Mouse (Mus musculus): Measurements from ENCODE around the gene Cmtm2a.
"Not testable (repeated sequence)": the region's sequence is repeated elsewhere in the genome, so short reads cannot be mapped to it uniquely, and the experiment has no call there.

Gene Cmtm2a

DNA sequence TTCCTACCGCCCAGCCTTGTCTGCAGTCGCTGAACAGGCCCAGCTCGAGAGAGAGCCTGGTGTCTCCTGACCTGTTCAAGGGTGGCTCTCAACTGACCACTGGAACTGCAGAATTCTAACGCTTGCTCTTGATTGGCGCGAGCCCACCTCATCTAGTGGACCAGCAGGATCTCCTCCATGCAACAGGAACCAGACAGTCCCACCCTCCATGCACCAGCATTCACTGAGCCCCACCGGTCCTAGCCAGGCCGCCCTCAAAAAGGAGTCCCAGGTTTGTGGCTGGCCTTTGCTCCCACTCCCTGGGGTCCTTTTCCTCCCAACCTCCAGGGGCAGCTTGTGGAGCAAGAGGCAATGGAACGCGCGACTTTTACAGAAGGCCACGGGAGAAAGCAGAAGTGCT, at the start of gene Cmtm2a:
TSS of gene Cmtm2a (minus strand) at position 101 of the 400 bp plus-strand sequence.
- DNase-seq (ENCODE audit: extremely low spot score, low read depth, low spot score) = not testable (repeated sequence)

DNA sequence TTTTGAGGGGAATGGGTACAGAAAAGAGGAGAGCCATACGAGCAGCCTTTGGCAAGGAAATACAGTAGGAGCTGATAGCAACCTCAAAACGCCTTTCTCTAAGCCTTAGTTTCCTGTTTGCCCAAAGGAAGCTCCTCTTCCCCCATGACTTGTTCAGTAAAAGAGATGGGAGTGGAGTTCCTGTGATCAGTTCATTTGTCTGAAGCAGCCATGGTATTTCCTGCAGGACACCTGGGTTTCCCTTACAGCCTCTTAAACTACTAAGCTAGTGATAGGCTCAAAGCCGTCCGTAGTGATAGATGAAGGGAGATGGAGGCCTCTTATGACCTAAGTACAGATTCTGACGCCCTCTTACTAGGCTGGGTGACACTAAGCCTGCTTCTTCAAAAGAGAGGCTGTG, 49.4 kb upstream of the Cmtm2a start:
- DNase-seq (ENCODE audit: extremely low spot score, low read depth, low spot score) = no peak

DNA sequence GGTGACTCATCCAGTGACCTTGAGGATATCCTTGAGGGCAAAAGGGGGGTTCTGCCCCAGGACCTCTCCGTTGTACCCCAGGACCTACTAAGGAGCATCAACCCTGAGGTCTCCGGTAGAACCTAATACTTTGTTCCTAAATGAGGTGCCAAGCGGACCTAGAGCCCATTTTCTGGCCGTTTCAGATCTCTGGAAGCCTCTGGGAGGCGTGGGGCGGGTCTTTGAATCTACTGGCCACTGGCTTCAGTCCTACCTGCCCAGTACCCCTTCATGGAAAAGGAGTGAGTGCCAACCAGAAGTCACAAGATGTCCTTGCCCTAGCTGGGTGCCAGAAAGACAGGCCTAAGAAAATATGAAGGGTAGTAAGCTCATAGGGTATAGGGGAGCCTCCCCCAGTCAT, 48.7 kb upstream of the Cmtm2a start:
- no peak for DNase-seq (ENCODE audit: extremely low spot score, low read depth, low spot score)

DNA sequence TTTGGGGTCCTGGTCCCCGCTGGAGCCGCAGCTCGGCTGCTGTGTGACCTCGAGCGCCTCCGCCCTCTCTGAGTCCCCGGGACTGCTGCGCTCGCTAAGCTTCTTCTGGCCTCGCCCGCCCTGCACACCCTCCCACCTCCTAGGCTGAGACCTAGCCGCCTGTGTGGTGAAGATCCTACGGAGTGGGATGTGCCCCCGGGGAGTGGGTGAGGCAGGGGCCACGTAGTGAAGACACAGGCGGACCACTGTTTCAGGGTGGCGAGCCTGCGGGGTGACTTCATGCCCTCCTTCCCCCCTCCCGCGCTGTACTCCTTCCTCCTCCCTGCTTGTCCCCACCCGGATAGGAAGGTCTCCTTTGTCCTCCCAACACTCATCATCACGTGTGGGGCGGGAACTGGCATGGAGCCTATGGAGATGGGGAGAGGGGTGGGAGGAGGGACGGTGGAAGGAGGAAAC, 48.2 kb upstream of the Cmtm2a start:
- DNase-seq (ENCODE audit: extremely low spot score, low read depth, low spot score) = no peak

DNA sequence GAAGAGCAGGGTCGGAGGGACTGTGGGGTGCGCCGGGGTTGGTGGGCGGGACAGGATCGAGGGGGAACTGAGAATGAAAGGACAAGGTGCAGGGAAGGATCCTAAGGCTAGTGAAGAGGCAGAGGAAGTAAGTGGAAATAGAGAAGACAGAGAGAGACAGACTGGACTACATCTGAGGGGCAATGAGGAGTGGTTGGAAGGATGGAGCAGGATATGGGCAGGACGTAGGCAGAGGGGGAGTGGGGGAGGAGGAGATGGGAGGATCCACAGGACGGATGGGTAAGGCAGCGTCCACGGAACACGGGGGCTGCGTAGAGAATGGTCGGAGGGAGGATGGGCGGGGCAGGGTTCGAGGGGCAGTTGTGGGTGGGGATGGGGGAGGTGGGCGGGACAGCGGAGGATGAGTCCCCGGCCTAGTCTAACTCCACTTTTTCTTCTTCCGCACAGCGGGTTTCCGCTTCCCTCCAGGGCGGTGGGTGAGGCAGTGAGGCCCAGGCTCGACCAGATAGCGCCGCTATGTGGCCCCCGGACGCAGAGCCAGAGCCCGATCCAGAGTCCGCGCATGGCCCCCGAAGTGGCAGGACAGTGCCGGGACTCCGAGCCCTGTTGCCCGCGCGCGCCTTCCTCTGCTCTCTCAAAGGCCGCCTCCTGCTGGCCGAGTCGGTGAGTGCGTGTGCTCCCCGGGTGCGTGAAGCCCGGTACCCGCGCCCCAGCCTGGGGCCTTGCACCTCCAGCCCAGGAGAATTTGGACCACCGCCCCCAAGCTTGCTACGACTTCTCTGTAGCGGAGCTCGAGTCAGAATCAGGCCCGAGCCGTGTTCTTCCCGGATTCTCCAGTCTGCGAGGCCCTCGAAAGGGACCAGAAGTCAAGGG, 47.5 kb upstream of the Cmtm2a start:
- no peak for DNase-seq (ENCODE audit: extremely low spot score, low read depth, low spot score)

DNA sequence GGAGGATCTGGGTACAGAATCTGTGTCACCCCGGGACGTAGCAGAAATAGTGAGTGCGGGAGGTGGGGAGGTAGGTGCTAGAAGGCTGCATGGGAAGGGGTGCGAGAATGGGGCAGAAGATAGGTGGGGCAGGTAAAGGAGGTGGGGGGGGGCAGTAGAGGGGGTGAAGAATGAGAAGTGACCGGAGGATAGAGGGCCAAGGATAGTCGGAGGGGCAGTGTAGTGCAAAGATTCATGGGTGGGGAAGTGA, 46.9 kb upstream of the Cmtm2a start:
- DNase-seq (ENCODE audit: extremely low spot score, low read depth, low spot score) = no peak

DNA sequence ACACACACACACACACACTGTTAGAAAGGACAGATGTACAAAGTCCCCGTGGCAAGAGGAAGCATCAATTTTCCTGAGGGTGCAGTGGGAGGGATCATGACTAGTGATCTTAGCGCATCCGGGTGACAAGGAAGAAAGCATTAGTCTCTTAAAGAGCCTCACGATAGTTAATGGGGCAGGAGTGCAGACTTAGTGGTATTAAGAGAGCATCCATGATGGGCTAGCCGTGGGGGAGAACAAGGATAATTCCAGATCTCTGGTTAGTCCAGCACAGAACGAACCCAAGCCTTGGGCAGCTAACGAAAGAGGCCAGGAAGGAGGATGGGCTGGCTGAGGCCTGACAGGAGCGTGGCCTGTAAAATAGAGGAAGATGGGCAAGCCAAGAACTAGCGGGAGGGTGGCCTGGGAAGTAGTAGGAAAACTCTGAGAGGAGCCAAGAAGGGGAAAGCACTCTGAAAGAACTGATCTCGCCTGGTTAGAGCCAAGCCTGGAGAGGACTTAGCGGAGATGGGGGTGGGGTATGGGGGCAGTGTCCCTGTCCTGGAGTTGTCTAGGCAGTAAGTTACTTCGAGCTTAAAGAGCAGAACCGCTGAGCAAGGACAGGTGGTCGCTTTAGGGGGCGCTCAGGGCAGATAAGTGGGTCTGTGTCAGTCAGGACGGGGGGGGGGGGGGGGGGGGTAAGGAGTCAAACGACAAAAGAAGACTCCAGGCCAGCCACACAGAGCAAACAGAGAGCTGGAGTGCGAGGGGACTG, 46.4 kb upstream of the Cmtm2a start, which contains the start of gene Cmtm3:
TSS of gene Cmtm3 (plus strand) at position 182 of the 754 bp plus-strand sequence.
- no peak for DNase-seq (ENCODE audit: extremely low spot score, low read depth, low spot score)

DNA sequence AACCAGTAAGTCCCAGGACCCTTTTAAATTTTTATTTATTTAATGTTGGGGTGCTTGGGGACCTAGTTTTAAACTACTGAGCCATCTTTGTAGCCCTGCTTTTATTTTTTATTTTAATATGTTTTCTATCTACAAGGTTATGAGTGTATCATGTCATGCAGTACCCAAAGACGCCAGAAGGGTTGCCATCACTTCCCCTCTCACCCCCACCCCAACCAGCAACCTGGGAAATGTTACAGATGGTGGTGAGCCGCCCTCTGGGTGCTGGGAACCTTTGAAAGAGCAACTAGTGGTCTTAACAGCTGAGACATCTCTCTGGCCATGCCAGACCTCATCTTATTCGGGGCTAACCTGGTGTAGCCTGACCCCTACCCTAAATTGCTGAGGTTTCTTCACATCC, 44.9 kb upstream of the Cmtm2a start:
- no peak for DNase-seq (ENCODE audit: extremely low spot score, low read depth, low spot score)

DNA sequence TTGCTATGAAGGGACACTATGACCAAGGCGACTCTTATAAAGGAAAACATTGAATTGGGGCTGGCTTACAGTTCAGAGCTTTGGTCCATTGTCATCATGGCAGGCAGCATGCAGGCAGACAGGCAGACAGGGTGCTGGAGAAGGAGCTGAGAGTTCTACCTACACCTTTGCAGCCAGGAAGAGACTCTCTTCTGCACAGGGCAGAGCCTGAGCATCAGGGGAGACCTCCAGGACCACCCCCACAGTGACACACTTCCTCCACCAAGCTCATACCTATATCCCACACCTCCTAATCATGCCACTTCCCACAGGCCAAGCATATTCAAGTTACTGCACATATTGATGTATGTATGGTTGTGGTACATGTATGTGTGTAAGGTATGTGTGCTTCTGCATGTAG, 43.8 kb upstream of the Cmtm2a start:
- DNase-seq (ENCODE audit: extremely low spot score, low read depth, low spot score) = no peak

DNA sequence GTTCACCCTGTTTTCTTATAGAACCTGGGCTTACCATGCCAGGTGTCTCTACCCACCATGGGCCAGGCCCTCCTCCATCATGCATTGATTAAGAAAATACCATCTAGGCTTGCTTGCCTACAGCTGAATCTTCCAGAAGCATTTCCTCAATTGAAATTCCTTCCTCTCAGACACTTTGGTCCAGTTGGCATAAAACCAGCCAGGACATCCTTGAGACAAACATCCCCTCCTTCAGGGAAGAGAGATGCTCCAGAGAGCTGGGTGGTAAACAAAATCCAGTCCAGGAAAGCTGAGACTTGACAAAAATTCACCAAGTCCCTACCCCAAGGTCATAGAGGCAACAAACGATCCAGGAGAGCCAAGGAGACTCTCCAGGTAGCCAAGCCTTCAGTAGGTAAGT, 41.2 kb upstream of the Cmtm2a start:
- DNase-seq (ENCODE audit: extremely low spot score, low read depth, low spot score) = no peak

DNA sequence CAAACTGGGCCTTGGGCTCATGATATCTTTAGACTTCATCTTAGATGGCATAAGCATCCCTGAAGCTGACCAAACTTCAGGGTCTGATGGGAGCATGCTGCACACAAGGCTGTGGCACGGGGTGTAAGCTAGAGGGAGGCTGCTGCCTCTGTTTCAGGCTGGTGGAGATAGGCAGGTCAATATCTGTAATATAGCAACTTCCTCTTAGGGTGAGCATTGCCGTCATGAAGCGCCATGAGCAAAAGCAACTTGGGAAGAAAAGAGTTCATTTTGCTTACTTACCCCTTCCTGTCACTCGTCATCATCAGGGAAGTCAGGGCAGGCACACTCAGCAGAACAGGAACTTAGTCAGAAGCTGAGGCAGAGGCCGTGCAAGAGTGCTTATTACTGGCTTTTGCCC, 40.8 kb upstream of the Cmtm2a start:
- DNase-seq (ENCODE audit: extremely low spot score, low read depth, low spot score) = no peak

DNA sequence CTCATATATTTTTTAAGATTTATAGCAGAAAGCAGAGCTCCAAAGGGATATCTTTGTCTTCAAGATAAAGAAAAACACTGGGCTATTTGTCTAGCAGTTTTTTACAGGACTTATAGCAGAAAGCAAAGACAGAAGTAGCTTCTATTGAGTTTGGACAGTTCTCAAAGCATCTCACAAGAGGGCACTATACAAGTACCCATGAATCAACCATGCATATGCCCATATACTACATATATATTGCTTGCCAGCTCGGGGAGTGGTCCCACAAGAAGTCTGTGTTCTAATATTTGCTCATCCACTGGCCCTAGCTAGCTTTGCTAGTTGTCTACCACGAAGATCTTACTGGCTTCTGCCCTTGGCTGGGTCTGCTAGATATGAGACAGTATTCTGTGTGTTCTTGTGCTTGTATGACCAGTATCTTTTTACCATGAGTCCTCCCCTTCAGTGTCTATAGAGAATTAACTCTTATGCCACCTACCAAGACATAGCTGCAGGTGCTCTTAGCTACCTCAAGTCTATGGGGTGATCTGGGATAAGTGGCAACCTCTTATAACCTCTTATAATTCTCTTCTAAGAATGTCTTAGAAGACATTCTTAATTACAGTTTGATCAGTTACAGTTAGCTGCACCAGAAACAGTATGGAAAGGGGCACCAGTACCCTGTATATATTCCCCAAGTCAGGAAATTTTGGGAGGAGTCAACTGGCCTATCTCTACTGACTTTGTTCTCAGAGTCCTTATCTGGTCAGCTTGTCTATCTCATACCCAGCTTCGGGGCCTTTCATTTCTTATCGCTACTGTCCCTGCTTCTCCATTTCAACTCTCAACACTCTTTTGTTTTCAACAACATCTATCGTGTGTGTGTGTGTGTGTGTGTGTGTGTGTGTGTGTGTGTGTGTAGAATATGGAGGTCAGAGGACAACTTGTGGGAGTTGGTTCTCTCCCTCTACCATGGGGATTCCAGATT, 40.0 kb upstream of the Cmtm2a start:
- DNase-seq (ENCODE audit: extremely low spot score, low read depth, low spot score) = no peak

DNA sequence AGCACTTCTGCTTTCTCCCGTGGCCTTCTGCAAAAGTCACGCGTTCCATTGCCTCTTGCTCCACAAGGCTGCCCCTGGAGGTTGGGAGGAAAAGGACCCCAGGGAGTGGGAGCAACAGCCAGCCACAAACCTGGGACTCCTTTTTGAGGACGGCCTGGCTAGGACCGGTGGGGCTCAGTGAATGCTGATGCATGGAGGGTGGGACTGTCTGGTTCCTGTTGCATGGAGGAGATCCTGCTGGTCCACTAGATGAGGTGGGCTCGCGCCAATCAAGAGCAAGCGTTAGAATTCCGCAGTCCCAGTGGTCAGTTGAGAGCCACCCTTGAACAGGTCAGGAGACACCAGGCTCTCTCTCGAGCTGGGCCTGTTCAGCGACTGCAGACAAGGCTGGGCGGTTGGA, 28.9 kb upstream of the Cmtm2a start, which contains the start of gene Cmtm2b:
TSS of gene Cmtm2b (plus strand) at position 301 of the 400 bp plus-strand sequence.
- not testable (repeated sequence) for DNase-seq (ENCODE audit: extremely low spot score, low read depth, low spot score)

DNA sequence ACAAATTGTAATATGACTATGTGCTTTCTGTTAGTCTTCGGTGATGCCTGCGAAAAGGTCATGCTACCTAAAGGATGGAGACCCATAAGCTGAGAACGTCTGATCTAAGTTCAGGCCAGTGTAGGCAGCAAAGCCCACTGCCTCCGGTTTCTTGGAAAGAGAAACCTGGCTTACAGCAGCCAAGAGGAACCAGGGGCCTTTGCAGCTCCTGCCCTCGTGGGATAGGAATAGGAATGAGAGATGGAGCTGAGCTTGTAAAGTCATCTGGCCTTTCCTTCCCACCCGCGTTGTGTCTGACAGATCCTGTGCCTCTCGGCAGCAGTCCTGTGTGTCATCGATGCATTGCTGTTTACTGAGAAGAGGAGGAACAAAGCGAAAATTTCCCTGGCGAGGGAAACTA, 28.3 kb upstream of the Cmtm2a start, which contains the start of gene Gm11020:
TSS of gene Gm11020 (plus strand) at position 301 of the 400 bp plus-strand sequence.
- DNase-seq (ENCODE audit: extremely low spot score, low read depth, low spot score) = not testable (repeated sequence)

DNA sequence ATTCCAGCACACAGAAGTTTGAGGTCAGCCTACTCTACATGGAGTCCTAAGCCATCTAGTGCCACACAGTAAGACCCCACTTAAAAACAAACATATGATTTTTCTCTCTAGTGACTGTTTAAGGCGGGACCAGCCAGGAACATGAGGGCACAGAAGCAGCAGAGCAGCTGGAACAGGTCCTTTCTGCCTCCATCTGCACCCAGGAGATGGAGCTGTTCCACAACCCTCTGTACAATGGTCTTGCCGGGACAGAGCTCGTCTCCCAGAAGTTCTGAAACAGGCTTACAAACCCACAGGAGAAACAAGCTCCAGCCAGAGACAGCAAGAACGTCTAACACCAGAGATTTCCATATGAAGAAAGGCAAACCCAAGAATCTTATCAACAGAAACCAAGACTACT, 20.3 kb upstream of the Cmtm2a start:
- DNase-seq (ENCODE audit: extremely low spot score, low read depth, low spot score) = no peak

DNA sequence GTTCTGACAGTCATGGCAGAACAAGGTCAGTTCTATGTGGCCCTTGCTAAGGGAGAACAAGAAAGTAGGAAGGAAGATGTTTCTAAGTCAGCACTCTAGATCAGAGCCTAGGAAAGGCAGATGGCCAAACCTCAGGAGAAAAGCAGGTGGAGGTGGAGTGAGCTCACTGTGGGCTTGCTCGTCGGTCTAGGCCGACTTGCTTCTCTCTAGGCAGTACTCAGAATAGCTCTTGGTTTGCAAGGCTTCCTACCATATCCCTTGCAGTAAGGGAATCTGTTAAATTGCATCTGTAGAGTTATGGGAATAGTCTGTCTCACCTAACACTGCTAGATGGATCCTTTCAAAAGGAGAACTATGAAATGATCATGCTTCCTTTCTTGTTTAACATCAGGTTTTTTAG, 19.0 kb upstream of the Cmtm2a start:
- DNase-seq (ENCODE audit: extremely low spot score, low read depth, low spot score) = not testable (repeated sequence)

DNA sequence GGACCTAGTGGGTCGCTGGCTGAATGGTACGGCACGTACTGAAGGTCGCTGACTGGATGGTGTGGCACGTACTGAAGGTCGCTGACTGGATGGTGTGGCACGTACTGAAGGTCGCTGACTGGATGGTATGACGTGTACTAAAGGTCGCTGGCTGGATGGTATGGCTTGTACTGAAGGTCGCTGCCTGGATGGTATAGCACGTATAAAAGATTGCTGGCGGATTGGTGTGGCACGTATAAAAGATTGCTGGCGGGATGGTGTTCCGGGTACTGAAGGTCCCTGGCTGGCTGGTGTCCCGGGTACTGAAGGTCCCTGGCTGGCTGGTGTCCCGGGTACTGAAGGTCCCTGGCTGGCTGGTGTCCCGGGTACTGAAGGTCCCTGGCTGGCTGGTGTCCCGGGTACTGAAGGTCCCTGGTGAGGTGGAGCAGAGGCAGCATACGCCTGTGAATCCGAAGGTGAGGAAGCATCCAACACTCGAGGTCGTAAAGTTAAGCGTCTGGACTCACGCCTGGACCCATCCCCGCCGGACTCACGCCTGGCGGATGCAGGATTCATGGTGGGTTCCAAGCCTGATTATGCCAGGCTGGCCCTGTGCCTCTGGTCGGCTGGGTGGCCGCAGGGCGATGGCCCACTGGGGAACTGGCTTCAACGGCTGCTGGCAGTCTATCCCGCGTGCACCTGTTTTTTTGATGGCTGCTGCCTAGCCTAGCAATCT, 16.6 kb upstream of the Cmtm2a start, which contains the start of the genes Gm45711 and Cmtm1:
TSS of gene Gm45711 (minus strand) at position 641 of the 715 bp plus-strand sequence.
TSS of gene Cmtm1 (minus strand) at position 705 of the 715 bp plus-strand sequence.
- DNase-seq (ENCODE audit: extremely low spot score, low read depth, low spot score) = not testable (repeated sequence)

DNA sequence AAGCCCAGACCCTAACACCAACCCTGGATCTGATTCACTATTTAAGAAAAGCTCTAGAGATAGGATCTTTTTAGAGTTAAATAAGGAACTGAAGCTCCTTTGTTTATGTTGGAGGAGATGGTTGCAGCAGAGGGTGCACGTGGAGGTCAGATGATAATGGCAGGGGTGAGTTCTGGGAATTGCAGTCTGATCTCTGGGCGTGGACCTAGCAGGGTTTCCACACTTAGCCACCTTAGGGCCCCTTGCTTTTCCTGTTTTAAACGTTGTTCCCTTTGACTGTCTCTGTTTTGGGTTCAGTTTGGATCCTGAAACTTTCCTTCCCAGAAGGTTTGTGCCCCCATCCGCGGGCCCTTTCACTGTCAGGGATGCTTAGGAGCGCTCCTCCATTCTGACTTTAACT, 15.4 kb upstream of the Cmtm2a start:
- DNase-seq (ENCODE audit: extremely low spot score, low read depth, low spot score) = not testable (repeated sequence)

DNA sequence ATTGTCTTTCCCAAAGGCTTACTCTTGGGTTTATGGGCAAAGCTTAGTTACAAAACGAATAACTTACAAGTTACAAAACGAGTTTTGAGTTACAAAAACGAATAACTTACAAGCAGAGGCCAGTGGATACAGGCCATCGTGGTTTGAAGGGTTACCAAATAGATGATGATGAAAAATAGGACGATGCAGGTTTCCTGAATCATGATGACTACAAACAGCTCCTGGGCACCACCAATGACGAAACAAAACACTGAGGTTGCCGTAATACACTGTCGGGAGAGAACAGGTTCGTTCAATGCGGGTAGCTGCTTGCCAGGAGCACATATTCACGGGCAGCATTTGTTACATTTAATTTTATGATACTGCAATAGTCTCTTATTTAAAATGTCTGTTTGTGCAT, 12.0 kb upstream of the Cmtm2a start:
- no peak for DNase-seq (ENCODE audit: extremely low spot score, low read depth, low spot score)

DNA sequence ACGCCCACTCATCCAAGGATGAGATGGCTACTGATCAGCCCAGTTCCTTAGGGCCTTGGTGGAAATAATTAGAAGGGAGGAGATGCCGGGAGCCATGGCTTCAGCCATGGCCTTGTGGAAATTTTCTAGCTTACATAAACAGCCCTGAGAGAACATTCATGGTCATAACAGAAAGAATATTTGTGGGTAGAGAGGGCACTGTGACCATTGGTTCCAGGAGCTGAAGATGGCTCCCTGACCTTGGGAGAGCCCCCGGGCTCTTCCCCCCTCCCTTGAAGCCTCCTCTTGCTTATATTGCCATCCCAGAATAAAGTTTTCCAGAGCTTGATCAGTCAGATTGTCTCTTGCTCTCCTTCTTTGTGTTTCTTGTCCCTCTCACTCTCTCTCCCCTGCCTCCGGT, 9.6 kb upstream of the Cmtm2a start:
- not testable (repeated sequence) for DNase-seq (ENCODE audit: extremely low spot score, low read depth, low spot score)
